Mouse (Mus musculus): ENCODE measurements around the gene Cstb.

DNA sequence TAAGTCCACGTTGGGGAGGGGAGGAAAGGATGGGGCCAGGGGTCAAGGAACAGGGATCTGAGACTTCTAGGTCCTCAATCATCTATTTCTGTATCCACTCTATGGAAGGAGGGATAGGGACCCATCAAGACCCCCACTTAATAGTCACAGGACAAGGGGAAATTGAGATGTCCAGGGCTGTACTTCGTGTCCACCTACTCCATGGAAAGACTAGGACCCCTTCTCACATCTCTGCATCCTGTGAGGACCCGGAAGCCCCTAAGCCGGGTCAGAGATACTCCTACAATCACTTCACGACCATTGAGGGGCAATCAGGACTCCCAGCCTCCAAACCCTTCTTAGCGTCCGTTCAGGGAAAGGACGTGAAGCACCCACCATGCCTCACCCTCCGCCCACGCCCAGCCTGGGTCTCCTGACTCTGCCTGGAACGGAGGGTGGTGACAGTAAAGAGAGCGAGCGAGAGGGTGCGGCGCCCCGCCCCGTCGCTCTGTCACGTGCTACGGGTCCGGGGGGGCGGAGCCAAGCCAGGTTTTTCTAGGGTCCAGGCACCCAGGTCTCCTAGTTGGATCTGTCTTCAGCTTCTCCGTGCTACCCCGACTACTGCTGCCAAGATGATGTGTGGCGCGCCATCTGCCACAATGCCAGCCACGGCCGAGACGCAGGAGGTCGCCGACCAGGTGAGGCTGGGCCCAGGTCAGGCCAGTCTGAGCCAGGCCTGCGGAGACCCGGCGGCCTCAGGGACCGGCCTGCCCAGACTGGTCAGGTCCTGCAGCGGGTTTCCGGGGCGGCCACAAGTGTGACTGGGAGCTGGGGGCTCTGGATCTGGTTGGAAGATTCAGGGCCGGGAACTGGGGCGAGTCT lies at the start of gene Cstb:
- TF ChIP-seq CTCF (IDR thresholded peaks at IDR 0.05 in 2 of 3, conservative IDR thresholded peaks at IDR 0.05 in 1 of 3; ENCODE audit: control insufficient read depth in 1 of 3, insufficient read depth in 1 of 3, low read depth in 2 of 3, low read length in 3 of 3, poor library complexity in 1 of 3, severe bottlenecking in 1 of 3): no peak
- peak; percentile 66 for TF ChIP-seq NELFE (IDR thresholded peaks at IDR 0.05; ENCODE audit: low read depth, low read length)
- TF ChIP-seq ZNF384 (IDR thresholded peaks at IDR 0.05; ENCODE audit: low read depth, low read length): no peak
- no peak for TF ChIP-seq MAFK (IDR thresholded peaks at IDR 0.05; ENCODE audit: borderline replicate concordance, low read depth, low read length)
- TF ChIP-seq KAT2A (conservative IDR thresholded peaks at IDR 0.05; ENCODE audit: low read depth, low read length): no peak
- no peak for TF ChIP-seq MYB (IDR thresholded peaks at IDR 0.05; ENCODE audit: low read depth, low read length)
